Mouse (Mus musculus) myocyte (in vitro differentiated cells): ENCODE measurements around the gene Jagn1.

Source experiments
- CEBPB ChIP-seq: IDR thresholded peaks from 2 replicates; pipeline ENCODE4 v1.6.1; 2011; ENCODE audit warnings: mild to moderate bottlenecking, moderate library complexity; ENCODE audit not compliant: poor library complexity, insufficient read depth, severe bottlenecking
- E2F4 ChIP-seq: IDR thresholded peaks from one replicate; pipeline ENCODE4 v1.6.1; 2011; ENCODE audit warnings: mild to moderate bottlenecking, control low read depth, moderate library complexity; ENCODE audit not compliant: insufficient read depth
- MAX ChIP-seq: IDR thresholded peaks from one replicate; pipeline ENCODE4 v1.6.1; 2011; ENCODE audit warnings: low read depth, mild to moderate bottlenecking, control low read depth
- MYOD1 ChIP-seq, 3 experiments: IDR thresholded peaks; one replicate each; pipeline ENCODE4 v1.6.1; 2011; ENCODE audit warnings: control low read depth in 2 of 3, low read depth in 2 of 3, mild to moderate bottlenecking in 2 of 3, moderate library complexity in 1 of 3; ENCODE audit not compliant: insufficient read length in 2 of 3, control insufficient read depth in 1 of 3
- POLR2A ChIP-seq: IDR thresholded peaks from one replicate; pipeline ENCODE4 v1.6.1; 2011; ENCODE audit warnings: low read depth, mild to moderate bottlenecking, control low read depth, moderate library complexity; ENCODE audit not compliant: insufficient read length
- REST ChIP-seq: IDR thresholded peaks from one replicate; pipeline ENCODE4 v1.6.1; 2011; ENCODE audit warnings: mild to moderate bottlenecking, control low read depth, moderate library complexity; ENCODE audit not compliant: insufficient read depth, insufficient read length
- USF1 ChIP-seq: IDR thresholded peaks from one replicate; pipeline ENCODE4 v1.6.1; 2011; ENCODE audit warnings: low read depth, mild to moderate bottlenecking, control low read depth, moderate library complexity

DNA sequence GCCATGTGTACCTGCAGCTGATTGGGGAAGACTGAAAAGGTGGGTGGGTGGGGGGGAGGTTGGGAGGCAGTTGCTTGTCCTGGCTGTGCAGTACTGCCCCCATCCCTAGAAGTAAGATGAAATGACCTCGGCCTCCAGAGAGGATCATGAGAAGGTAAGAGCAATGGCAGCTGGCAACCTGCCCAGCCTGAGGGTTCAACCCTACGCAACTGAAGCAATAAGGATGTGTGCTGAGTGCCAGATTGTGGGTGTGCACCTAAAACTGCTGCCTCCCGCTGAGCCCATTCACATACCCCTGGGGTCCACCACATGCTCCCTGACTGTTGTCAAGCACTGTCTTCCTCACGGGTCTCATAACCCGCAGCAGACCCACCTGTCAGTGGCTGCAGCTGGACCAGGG is 26.0 kb upstream of the Jagn1 start:
- TF ChIP-seq USF1 (no peak), CEBPB (no peak), POLR2A (no peak), MAX (no peak), REST (no peak), E2F4 (no peak), MYOD1 (IDR thresholded peaks at IDR 0.05; ENCODE audit: control insufficient read depth in 1 of 3, insufficient read length in 2 of 3, low read depth in 2 of 3) (no peak)
